Mouse (Mus musculus): ENCODE results near the gene Atrnl1. TPM values are rescaled to one million over a fixed set of nuclear protein-coding genes. Genes with fewer than 3 reads are reported as not detected.

The Atrnl1 gene
- total RNA-seq, 1 experiment from 2014 or later, result 27.2 TPM

GRCm38 (mm10) chr19:58112151-58112550, 501.3 kb downstream of the Atrnl1 start:
- ATAC-seq (ENCODE audit: extremely low read depth, insufficient number of reproducible peaks, low FRiP score, poor library complexity, severe bottlenecking), result no peak

GRCm38 (mm10) chr19:58113092-58113731, 502.4 kb downstream of the Atrnl1 start:
- ATAC-seq (ENCODE audit: extremely low read depth, insufficient number of reproducible peaks, low FRiP score, poor library complexity, severe bottlenecking), result peak; percentile 84

- ATAC-seq (ENCODE audit: extremely low read depth, insufficient number of reproducible peaks, low FRiP score, poor library complexity, severe bottlenecking), result no peak
Measured at GRCm38 (mm10) chr19:58117595-58117994, 506.8 kb downstream of the Atrnl1 start.

GRCm38 (mm10) chr19:58118141-58118835, 507.5 kb downstream of the Atrnl1 start:
- ATAC-seq (ENCODE audit: extremely low read depth, insufficient number of reproducible peaks, low FRiP score, poor library complexity, severe bottlenecking), result no peak

GRCm38 (mm10) chr19:58118864-58119263, 508.0 kb downstream of the Atrnl1 start:
- ATAC-seq (ENCODE audit: extremely low read depth, insufficient number of reproducible peaks, low FRiP score, poor library complexity, severe bottlenecking), result no peak

- ATAC-seq (ENCODE audit: extremely low read depth, insufficient number of reproducible peaks, low FRiP score, poor library complexity, severe bottlenecking), result no peak
Measured at GRCm38 (mm10) chr19:58119681-58120173, 508.9 kb downstream of the Atrnl1 start.

- ATAC-seq (ENCODE audit: extremely low read depth, insufficient number of reproducible peaks, low FRiP score, poor library complexity, severe bottlenecking), result no peak
Measured at GRCm38 (mm10) chr19:58120661-58121060, 509.8 kb downstream of the Atrnl1 start.

GRCm38 (mm10) chr19:58121628-58122027, 510.8 kb downstream of the Atrnl1 start:
- no peak for ATAC-seq (ENCODE audit: extremely low read depth, insufficient number of reproducible peaks, low FRiP score, poor library complexity, severe bottlenecking)

GRCm38 (mm10) chr19:58123620-58124019, 512.8 kb downstream of the Atrnl1 start:
- peak; percentile 44 for ATAC-seq (ENCODE audit: extremely low read depth, insufficient number of reproducible peaks, low FRiP score, poor library complexity, severe bottlenecking)

- no peak for ATAC-seq (ENCODE audit: extremely low read depth, insufficient number of reproducible peaks, low FRiP score, poor library complexity, severe bottlenecking)
Measured at GRCm38 (mm10) chr19:58124566-58124965, 513.7 kb downstream of the Atrnl1 start.

GRCm38 (mm10) chr19:58125010-58125409, 514.2 kb downstream of the Atrnl1 start:
- ATAC-seq (ENCODE audit: extremely low read depth, insufficient number of reproducible peaks, low FRiP score, poor library complexity, severe bottlenecking), result no peak

- no peak for ATAC-seq (ENCODE audit: extremely low read depth, insufficient number of reproducible peaks, low FRiP score, poor library complexity, severe bottlenecking)
Measured at GRCm38 (mm10) chr19:58131896-58132295, 521.1 kb downstream of the Atrnl1 start.

- ATAC-seq (ENCODE audit: extremely low read depth, insufficient number of reproducible peaks, low FRiP score, poor library complexity, severe bottlenecking), result no peak
Measured at GRCm38 (mm10) chr19:58140191-58140784, 529.5 kb downstream of the Atrnl1 start.

GRCm38 (mm10) chr19:58143853-58144454, 533.1 kb downstream of the Atrnl1 start:
- ATAC-seq (ENCODE audit: extremely low read depth, insufficient number of reproducible peaks, low FRiP score, poor library complexity, severe bottlenecking), result peak; percentile 59

- no peak for ATAC-seq (ENCODE audit: extremely low read depth, insufficient number of reproducible peaks, low FRiP score, poor library complexity, severe bottlenecking)
Measured at GRCm38 (mm10) chr19:58145521-58145920, 534.7 kb downstream of the Atrnl1 start.

- no peak for ATAC-seq (ENCODE audit: extremely low read depth, insufficient number of reproducible peaks, low FRiP score, poor library complexity, severe bottlenecking)
Measured at GRCm38 (mm10) chr19:58151257-58151656, 540.4 kb downstream of the Atrnl1 start.

- ATAC-seq (ENCODE audit: extremely low read depth, insufficient number of reproducible peaks, low FRiP score, poor library complexity, severe bottlenecking), result no peak
Measured at GRCm38 (mm10) chr19:58161569-58161968, 550.7 kb downstream of the Atrnl1 start.

- ATAC-seq (ENCODE audit: extremely low read depth, insufficient number of reproducible peaks, low FRiP score, poor library complexity, severe bottlenecking), result no peak
Measured at GRCm38 (mm10) chr19:58164896-58165634, 554.2 kb downstream of the Atrnl1 start.

GRCm38 (mm10) chr19:58165635-58166015, 554.8 kb downstream of the Atrnl1 start:
- ATAC-seq (ENCODE audit: extremely low read depth, insufficient number of reproducible peaks, low FRiP score, poor library complexity, severe bottlenecking), result no peak
